Mouse (Mus musculus) layer of hippocampus, adult 18-20 months (tissue): ENCODE measurements around the gene Gm7951. TPM values are rescaled to one million over a fixed set of nuclear protein-coding genes. Genes with fewer than 3 reads are reported as not detected.
"Not testable (repeated sequence)": the region's sequence is repeated elsewhere in the genome, so short reads cannot be mapped to it uniquely, and the experiment has no call there.

ENCODE experiments used
- DNase-seq, 2 experiments: peaks; one replicate each; pipeline ENCODE4 v3.0.0; 2022; ENCODE audit warnings: low spot score in 2 of 2
- long read RNA-seq: library from polyadenylated mRNA; stranded (forward); transcript quantifications from one replicate; pipeline ENCODE4 v2.0.0, GENCODE M21; 2021
- total RNA-seq, 2 experiments: library from RNA; stranded (reverse); gene quantifications; 2 replicates each; pipeline ENCODE4 v1.2.3; 2021

Gm7951 gene
- total RNA-seq, result not detected
- long read RNA-seq, result 0 reads

GRCm38 (mm10) chr14:42117269-42117668, at the start of gene Gm7951:
TSS of gene Gm7951 (minus strand) at chr14:42117369.
- not testable (repeated sequence) for DNase-seq

- DNase-seq, result not testable (repeated sequence)
These were observed 45.4 kb upstream of the Gm7951 start, which contains the start of gene Gm17027 for GRCm38 (mm10) chr14:42162522-42162921. TSS of gene Gm17027 (minus strand) at chr14:42162622.

GRCm38 (mm10) chr14:42134571-42134970, 17.4 kb upstream of the Gm7951 start:
- DNase-seq, result not testable (repeated sequence)

GRCm38 (mm10) chr14:42133806-42134205, 16.6 kb upstream of the Gm7951 start:
- not testable (repeated sequence) for DNase-seq

Other genes with a start within 250 kb of the Gm7951 start
- not detected for gene Gm7980, start 210.1 kb downstream of the Gm7951 start, total RNA-seq
- gene 1700049E17Rik1, start 192.4 kb downstream of the Gm7951 start, total RNA-seq, result not detected
- gene 1700024B05Rik, start 173.4 kb downstream of the Gm7951 start, total RNA-seq, result not detected
- not detected for gene Gm6401, start 149.4 kb downstream of the Gm7951 start, total RNA-seq
- 1 to 10 TPM in 1 of 2 experiments, under 1 TPM in 1; 0.86 to 1.1 TPM for gene Gm3543, start 134.0 kb downstream of the Gm7951 start, total RNA-seq
- not detected for gene Gm17027, start 45.3 kb upstream of the Gm7951 start, total RNA-seq
- gene Gm3573, start 73.4 kb upstream of the Gm7951 start, total RNA-seq, result 1 to 10 TPM; 1.6 to 2.5 TPM
- gene Gm17026, start 142.7 kb upstream of the Gm7951 start, total RNA-seq, result not detected
- gene Gm9611, start 180.0 kb upstream of the Gm7951 start, total RNA-seq, result not detected
- not detected for gene Gm7995, start 192.8 kb upstream of the Gm7951 start, total RNA-seq